Mouse (Mus musculus) thymus, adult 2 months (tissue): Measurements from ENCODE around the gene Icam5. TPM values are rescaled to one million over a fixed set of nuclear protein-coding genes. Genes with fewer than 3 reads are reported as not detected.

Source experiments
- DNase-seq: peaks from one replicate; pipeline ENCODE4 v3.0.0; 2021
- H3K27ac ChIP-seq: fragments of 200-500 bp; 2 replicates; pipeline ENCODE4 v1.5.1; 2012; ENCODE audit warnings: low read length, control low read depth; ENCODE audit not compliant: control insufficient read depth, insufficient read depth
- H3K27me3 ChIP-seq: fragments of 200-500 bp; 2 replicates; pipeline ENCODE4 v1.6.1; 2012; ENCODE audit warnings: mild to moderate bottlenecking, low read length, moderate library complexity, mixed read lengths; ENCODE audit not compliant: control insufficient read depth, insufficient read depth
- H3K36me3 ChIP-seq: fragments of 200-500 bp; 2 replicates; pipeline ENCODE4 v1.6.1; 2012; ENCODE audit warnings: mild to moderate bottlenecking, low read length, moderate library complexity; ENCODE audit not compliant: control insufficient read depth, insufficient read depth
- H3K4me1 ChIP-seq: fragments of 200-500 bp; replicated peaks from 2 replicates; pipeline ENCODE4 v1.6.1; 2012; ENCODE audit warnings: low read length; ENCODE audit not compliant: control insufficient read depth, insufficient read depth
- H3K4me3 ChIP-seq: fragments of 200-500 bp; 2 replicates; pipeline ENCODE4 v1.5.1; 2012; ENCODE audit warnings: mild to moderate bottlenecking, low read length, control low read depth, moderate library complexity; ENCODE audit not compliant: control insufficient read depth, insufficient read depth
- CTCF ChIP-seq: fragments of 200-500 bp; IDR thresholded peaks from 2 replicates; pipeline ENCODE4 v1.5.1; 2012; ENCODE audit warnings: mild to moderate bottlenecking, control low read depth, low read length, moderate library complexity, borderline replicate concordance; ENCODE audit not compliant: control insufficient read depth, poor library complexity, insufficient read depth; ENCODE audit errors: extremely low read depth
- POLR2A ChIP-seq: fragments of 200-500 bp; IDR thresholded peaks from 2 replicates; pipeline ENCODE4 v1.6.1; 2012; ENCODE audit warnings: mild to moderate bottlenecking, low read length, control low read depth, moderate library complexity; ENCODE audit not compliant: control insufficient read depth, poor library complexity, insufficient read depth; ENCODE audit errors: extremely low read depth
- WGBS: fragments of 180-500 bp; shearing (Covaris S2); methylation state at CpG from one replicate; pipeline ENCODE4 v1.1.7; 2018; 5-methylcytosine and 5-hydroxymethylcytosine counted together
- polyA plus RNA-seq: library from polyadenylated mRNA; depleted of rRNA; stranded (reverse); fragments of >200 nt; gene quantifications from 2 replicates; pipeline ENCODE4 v1.2.3, GENCODE M21; 2012; rRNA removed

The Icam5 gene
- polyA plus RNA-seq, 1 experiment = 0.63 TPM

GRCm38 (mm10) chr9:21075625-21076024, 43.8 kb downstream of the Icam5 start:
- Histone ChIP-seq H3K4me3 (no peak overlapping the region), H3K27me3 (no peaks in the 10 kb centered on the region), H3K4me1 (peaks cover 4% of the 10 kb centered on the region; the same call in 1 of the 2 replicates), H3K36me3 (peaks cover 55% of the 10 kb centered on the region), H3K27ac (no peak overlapping the region)
- WGBS = 100% methylated on average over 3 of the region's 3 CpGs
- DNase-seq = no peak
- no peak for TF ChIP-seq CTCF
- TF ChIP-seq POLR2A = no peak

- no peaks in the 10 kb centered on the region for H3K4me1 ChIP-seq
- peaks cover 86% of the 10 kb centered on the region for H3K36me3 ChIP-seq
- H3K27ac ChIP-seq = no peak overlapping the region
- no peak overlapping the region for H3K4me3 ChIP-seq
- 97% methylated on average over 9 of the region's 9 CpGs for WGBS
- no peak for DNase-seq
- no peaks in the 10 kb centered on the region for H3K27me3 ChIP-seq
- TF ChIP-seq CTCF (no peak), POLR2A (no peak)
Observed at GRCm38 (mm10) chr9:21081127-21081526, 49.3 kb downstream of the Icam5 start.

- WGBS = 98% methylated on average over 3 of the region's 3 CpGs
- peaks cover 80% of the 10 kb centered on the region for H3K36me3 ChIP-seq
- DNase-seq = no peak
- H3K27me3 ChIP-seq = no peaks in the 10 kb centered on the region
- H3K4me3 ChIP-seq = no peak overlapping the region
- no peaks in the 10 kb centered on the region for H3K4me1 ChIP-seq
- no peak for TF ChIP-seq CTCF
- no peak for TF ChIP-seq POLR2A
- no peak overlapping the region for H3K27ac ChIP-seq
Observed at GRCm38 (mm10) chr9:21083324-21083723, 51.5 kb downstream of the Icam5 start.

Other genes starting within 250 kb of the Icam5 start
- gene Col5a3, start 217.0 kb upstream of the Icam5 start, polyA plus RNA-seq = 3.1 and 4.3 TPM in 2 replicates
- gene Rdh8, start 213.6 kb upstream of the Icam5 start, polyA plus RNA-seq = not detected in 2 replicates
- gene A230050P20Rik, start 163.4 kb upstream of the Icam5 start, polyA plus RNA-seq = 93.1 and 103 TPM in 2 replicates
- 8.7 and 8.8 TPM in 2 replicates for gene Angptl6, start 152.3 kb upstream of the Icam5 start, polyA plus RNA-seq
- gene Ppan, start 143.9 kb upstream of the Icam5 start, polyA plus RNA-seq = 121 and 140 TPM in 2 replicates
- 137 and 140 TPM in 2 replicates for gene Eif3g, start 133.4 kb upstream of the Icam5 start, polyA plus RNA-seq
- gene Dnmt1, start 72.2 kb upstream of the Icam5 start, polyA plus RNA-seq = 142 and 194 TPM in 2 replicates
- 11.0 and 11.2 TPM in 2 replicates for gene S1pr2, start 55.3 kb upstream of the Icam5 start, polyA plus RNA-seq
- gene Mrpl4, start 29.3 kb upstream of the Icam5 start, polyA plus RNA-seq = 125 and 140 TPM in 2 replicates
- gene Icam1, start 16.1 kb upstream of the Icam5 start, polyA plus RNA-seq = 78.1 and 90.8 TPM in 2 replicates
- 0.26 and 0.71 TPM in 2 replicates for gene Icam4, start 2.7 kb upstream of the Icam5 start, polyA plus RNA-seq
- 0.79 and 1.1 TPM in 2 replicates for gene Zglp1, start 35.0 kb downstream of the Icam5 start, polyA plus RNA-seq
- 0.47 and 0.48 TPM in 2 replicates for gene Gm49373, start 41.0 kb downstream of the Icam5 start, polyA plus RNA-seq
- 52.0 and 67.8 TPM in 2 replicates for gene Fdx1l, start 41.5 kb downstream of the Icam5 start, polyA plus RNA-seq
- 13.5 and 18.0 TPM in 2 replicates for gene Gm38431, start 59.9 kb downstream of the Icam5 start, polyA plus RNA-seq
- gene Raver1, start 59.9 kb downstream of the Icam5 start, polyA plus RNA-seq = 229 and 270 TPM in 2 replicates
- 50.7 and 51.1 TPM in 2 replicates for gene Tyk2, start 99.2 kb downstream of the Icam5 start, polyA plus RNA-seq
- gene Cdc37, start 117.9 kb downstream of the Icam5 start, polyA plus RNA-seq = 91.1 and 92.5 TPM in 2 replicates
- gene Pde4a, start 133.6 kb downstream of the Icam5 start, polyA plus RNA-seq = 6.1 and 6.8 TPM in 2 replicates
- gene Keap1, start 207.3 kb downstream of the Icam5 start, polyA plus RNA-seq = 115 and 122 TPM in 2 replicates
- gene S1pr5, start 216.4 kb downstream of the Icam5 start, polyA plus RNA-seq = 0.70 and 0.78 TPM in 2 replicates
- 84.3 and 87.7 TPM in 2 replicates for gene Atg4d, start 233.2 kb downstream of the Icam5 start, polyA plus RNA-seq